Mouse (Mus musculus): ENCODE data around the gene Fadd.

The Fadd gene

GRCm38 (mm10) chr7:144577876-144578275, 4.4 kb downstream of the Fadd start:
- no peak for DNase-seq (ENCODE audit: low spot score in 2 of 2)

- no peak for DNase-seq (ENCODE audit: low spot score in 2 of 2)
Observed at GRCm38 (mm10) chr7:144572234-144572633, 10.0 kb downstream of the Fadd start.

GRCm38 (mm10) chr7:144571598-144571997, 10.7 kb downstream of the Fadd start:
- no peak for DNase-seq (ENCODE audit: low spot score in 2 of 2)

- no peak for DNase-seq (ENCODE audit: low spot score in 2 of 2)
Observed at GRCm38 (mm10) chr7:144569428-144569827, 12.8 kb downstream of the Fadd start.

GRCm38 (mm10) chr7:144568091-144568490, 14.2 kb downstream of the Fadd start:
- no peak for DNase-seq (ENCODE audit: low spot score in 2 of 2)

- DNase-seq (ENCODE audit: low spot score in 2 of 2), result no peak
Observed at GRCm38 (mm10) chr7:144566921-144567682, 15.2 kb downstream of the Fadd start.

GRCm38 (mm10) chr7:144563456-144564155, 18.7 kb downstream of the Fadd start:
- no peak for DNase-seq (ENCODE audit: low spot score in 2 of 2)

- no peak for DNase-seq (ENCODE audit: low spot score in 2 of 2)
Observed at GRCm38 (mm10) chr7:144562016-144562415, 20.2 kb downstream of the Fadd start.

GRCm38 (mm10) chr7:144560594-144560993, 21.7 kb downstream of the Fadd start:
- DNase-seq (ENCODE audit: low spot score in 2 of 2), result no peak

- DNase-seq (ENCODE audit: low spot score in 2 of 2), result no peak
Observed at GRCm38 (mm10) chr7:144558552-144558951, 23.7 kb downstream of the Fadd start.

GRCm38 (mm10) chr7:144554123-144554472, 28.2 kb downstream of the Fadd start:
- no peak for DNase-seq (ENCODE audit: low spot score in 2 of 2)

GRCm38 (mm10) chr7:144553237-144554122, 28.8 kb downstream of the Fadd start, which contains the start of gene Ppfia1:
Gene Ppfia1, minus strand, starts transcription at chr7:144553729.
- peak; percentile 97 for DNase-seq (ENCODE audit: low spot score in 2 of 2)

- DNase-seq (ENCODE audit: low spot score in 2 of 2), result no peak
Observed at GRCm38 (mm10) chr7:144552274-144552673, 30.0 kb downstream of the Fadd start.

- no peak for DNase-seq (ENCODE audit: low spot score in 2 of 2)
Observed at GRCm38 (mm10) chr7:144550811-144551210, 31.5 kb downstream of the Fadd start.

GRCm38 (mm10) chr7:144549904-144550566, 32.2 kb downstream of the Fadd start:
- DNase-seq (ENCODE audit: low spot score in 2 of 2), result no peak

- DNase-seq (ENCODE audit: low spot score in 2 of 2), result no peak
Observed at GRCm38 (mm10) chr7:144545231-144545630, 37.0 kb downstream of the Fadd start.

- no peak for DNase-seq (ENCODE audit: low spot score in 2 of 2)
Observed at GRCm38 (mm10) chr7:144541351-144541750, 40.9 kb downstream of the Fadd start.

GRCm38 (mm10) chr7:144539146-144539545, 43.1 kb downstream of the Fadd start:
- no peak for DNase-seq (ENCODE audit: low spot score in 2 of 2)

GRCm38 (mm10) chr7:144538030-144538644, 44.1 kb downstream of the Fadd start:
- DNase-seq (ENCODE audit: low spot score in 2 of 2), result no peak

GRCm38 (mm10) chr7:144536367-144536766, 45.9 kb downstream of the Fadd start:
- no peak for DNase-seq (ENCODE audit: low spot score in 2 of 2)

GRCm38 (mm10) chr7:144534773-144535172, 47.5 kb downstream of the Fadd start:
- no peak for DNase-seq (ENCODE audit: low spot score in 2 of 2)

All from spleen, postnatal 36 days (tissue).